Mouse (Mus musculus): ENCODE measurements around the gene D10Wsu102e.

- no peak for TF ChIP-seq CTCF (IDR thresholded peaks at IDR 0.05; ENCODE audit: insufficient read depth, low read length)
- TF ChIP-seq POLR2A (IDR thresholded peaks at IDR 0.05; ENCODE audit: borderline replicate concordance, extremely low read depth, low read depth, low read length): no peak
These were observed 49.7 kb upstream of the D10Wsu102e start for GRCm38 (mm10) chr10:83310356-83310755.
